Mouse (Mus musculus) thymus, adult 2 months (tissue): ENCODE measurements at regions not wholly inside any gene's neighbourhood (a gene's known extent, or its start where the extent isn't known, plus 50 kb on each side); places are given as distances from the start of the nearest gene placed in this dataset.

Source experiments
- DNase-seq: peaks from one replicate; pipeline ENCODE4 v3.0.0; 2021
- H3K27ac ChIP-seq: fragments of 200-500 bp; 2 replicates; pipeline ENCODE4 v1.5.1; 2012; ENCODE audit warnings: low read length, control low read depth; ENCODE audit not compliant: control insufficient read depth, insufficient read depth
- H3K27me3 ChIP-seq: fragments of 200-500 bp; 2 replicates; pipeline ENCODE4 v1.6.1; 2012; ENCODE audit warnings: mild to moderate bottlenecking, low read length, moderate library complexity, mixed read lengths; ENCODE audit not compliant: control insufficient read depth, insufficient read depth
- H3K36me3 ChIP-seq: fragments of 200-500 bp; 2 replicates; pipeline ENCODE4 v1.6.1; 2012; ENCODE audit warnings: mild to moderate bottlenecking, low read length, moderate library complexity; ENCODE audit not compliant: control insufficient read depth, insufficient read depth
- H3K4me1 ChIP-seq: fragments of 200-500 bp; replicated peaks from 2 replicates; pipeline ENCODE4 v1.6.1; 2012; ENCODE audit warnings: low read length; ENCODE audit not compliant: control insufficient read depth, insufficient read depth
- H3K4me3 ChIP-seq: fragments of 200-500 bp; 2 replicates; pipeline ENCODE4 v1.5.1; 2012; ENCODE audit warnings: mild to moderate bottlenecking, low read length, control low read depth, moderate library complexity; ENCODE audit not compliant: control insufficient read depth, insufficient read depth
- CTCF ChIP-seq: fragments of 200-500 bp; IDR thresholded peaks from 2 replicates; pipeline ENCODE4 v1.5.1; 2012; ENCODE audit warnings: mild to moderate bottlenecking, control low read depth, low read length, moderate library complexity, borderline replicate concordance; ENCODE audit not compliant: control insufficient read depth, poor library complexity, insufficient read depth; ENCODE audit errors: extremely low read depth
- POLR2A ChIP-seq: fragments of 200-500 bp; IDR thresholded peaks from 2 replicates; pipeline ENCODE4 v1.6.1; 2012; ENCODE audit warnings: mild to moderate bottlenecking, low read length, control low read depth, moderate library complexity; ENCODE audit not compliant: control insufficient read depth, poor library complexity, insufficient read depth; ENCODE audit errors: extremely low read depth
- WGBS: fragments of 180-500 bp; shearing (Covaris S2); methylation state at CpG from one replicate; pipeline ENCODE4 v1.1.7; 2018; 5-methylcytosine and 5-hydroxymethylcytosine counted together

DNA sequence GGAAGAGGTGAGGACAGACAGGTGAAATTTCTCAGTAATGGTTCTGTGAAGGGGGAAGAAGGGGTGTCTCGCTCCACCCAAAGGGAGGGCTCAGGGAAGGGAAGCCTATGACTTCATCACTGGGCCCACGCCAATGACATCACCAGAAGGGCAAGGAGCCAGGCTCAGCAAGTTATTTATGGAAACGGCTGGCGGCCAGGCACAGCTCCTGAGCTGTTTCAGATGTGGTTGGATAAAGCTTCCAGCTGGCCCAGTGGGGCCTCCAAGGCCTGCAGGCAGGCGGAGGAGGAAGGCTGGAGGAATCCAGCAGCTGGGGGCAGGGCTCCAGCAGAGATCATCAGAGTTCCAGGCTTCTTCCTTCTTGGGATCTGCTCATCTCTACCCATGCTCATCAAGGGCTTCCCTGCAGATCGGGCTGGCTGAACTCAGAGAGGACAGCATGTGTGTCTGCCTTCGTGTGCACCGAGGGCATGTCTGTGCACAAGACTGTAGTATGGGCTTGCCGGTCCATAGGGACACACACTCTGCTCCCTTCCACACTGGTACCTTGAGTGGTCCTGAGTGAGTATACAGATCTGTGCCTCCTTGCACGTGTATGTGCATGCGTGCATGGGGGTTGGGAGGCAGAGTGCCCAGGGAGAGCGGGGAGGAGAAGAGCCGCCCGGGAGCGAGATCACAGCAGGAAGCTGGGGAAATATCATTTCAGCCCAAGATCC lies 131.6 kb upstream of the Sdk2 start:
- TF ChIP-seq POLR2A (no peak), CTCF (no peak)
- 65% methylated on average over 15 of the region's 15 CpGs for WGBS
- H3K27ac ChIP-seq = no peak overlapping the region
- H3K36me3 ChIP-seq = no peaks in the 10 kb centered on the region
- peaks cover 11% of the 10 kb centered on the region for H3K4me1 ChIP-seq
- no peak overlapping the region for H3K4me3 ChIP-seq
- H3K27me3 ChIP-seq = no peaks in the 10 kb centered on the region
- no peak for DNase-seq

DNA sequence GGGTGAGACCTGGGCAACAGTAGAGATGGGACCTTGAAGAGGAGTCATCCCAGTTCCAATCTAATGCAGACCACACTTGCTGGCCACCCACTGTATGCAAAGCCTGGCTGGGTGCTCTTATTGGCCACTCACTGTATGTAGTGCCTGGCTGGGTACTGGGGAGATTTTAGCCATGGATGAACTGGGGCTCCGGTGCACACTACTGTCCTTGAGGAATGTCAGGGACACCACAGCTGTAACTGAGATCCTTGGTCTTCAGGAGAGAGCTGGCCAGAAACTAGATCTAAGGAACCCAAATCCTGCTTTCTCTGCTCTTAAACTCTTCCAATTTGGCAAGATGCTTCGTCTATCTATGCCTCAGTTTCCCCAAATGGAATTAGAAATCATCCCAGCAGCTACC lies 128.4 kb upstream of the Sdk2 start:
- DNase-seq = no peak
- no peak overlapping the region for H3K4me3 ChIP-seq
- TF ChIP-seq CTCF (no peak), POLR2A (no peak)
- no peaks in the 10 kb centered on the region for H3K27me3 ChIP-seq
- H3K36me3 ChIP-seq = no peaks in the 10 kb centered on the region
- 93% methylated on average over 2 of the region's 2 CpGs for WGBS
- peaks cover 11% of the 10 kb centered on the region for H3K4me1 ChIP-seq
- H3K27ac ChIP-seq = no peak overlapping the region

DNA sequence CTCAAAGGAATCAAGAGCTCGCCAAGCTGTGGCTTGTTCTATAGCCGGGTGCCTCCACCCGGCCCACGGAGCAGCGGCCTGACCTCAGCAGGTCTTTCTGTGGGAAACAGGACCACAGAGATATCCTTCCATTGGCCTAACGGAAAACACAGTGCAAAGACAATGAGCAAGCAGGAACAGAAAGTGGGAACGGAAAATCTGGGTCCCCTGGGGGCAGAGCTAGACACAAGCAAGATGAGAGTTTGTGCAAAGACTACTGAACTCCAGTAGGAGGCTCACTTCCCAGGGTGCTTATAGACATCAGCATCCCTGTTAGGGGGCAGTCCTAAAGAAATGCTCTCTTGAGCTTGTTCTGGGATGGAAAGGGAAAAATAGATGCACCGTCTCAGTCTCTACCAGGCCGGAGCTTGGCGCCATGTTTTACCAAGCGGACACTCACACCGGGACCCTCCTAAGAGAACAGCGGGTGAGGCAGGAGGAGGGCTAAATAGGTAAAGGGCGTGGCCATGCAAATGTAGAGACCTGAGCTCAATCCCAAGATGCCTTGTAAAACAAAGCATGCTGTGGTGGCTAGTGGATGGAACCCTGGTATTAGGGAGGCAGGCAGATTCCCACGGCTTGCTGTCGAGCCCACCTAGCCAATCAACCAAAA lies 127.3 kb upstream of the Sdk2 start:
- Histone ChIP-seq H3K27me3 (no peaks in the 10 kb centered on the region), H3K36me3 (no peaks in the 10 kb centered on the region), H3K4me1 (peaks cover 9% of the 10 kb centered on the region), H3K4me3 (no peak overlapping the region), H3K27ac (no peak overlapping the region)
- 78% methylated on average over 16 of the region's 16 CpGs for WGBS
- DNase-seq = no peak
- TF ChIP-seq CTCF = no peak
- no peak for TF ChIP-seq POLR2A

DNA sequence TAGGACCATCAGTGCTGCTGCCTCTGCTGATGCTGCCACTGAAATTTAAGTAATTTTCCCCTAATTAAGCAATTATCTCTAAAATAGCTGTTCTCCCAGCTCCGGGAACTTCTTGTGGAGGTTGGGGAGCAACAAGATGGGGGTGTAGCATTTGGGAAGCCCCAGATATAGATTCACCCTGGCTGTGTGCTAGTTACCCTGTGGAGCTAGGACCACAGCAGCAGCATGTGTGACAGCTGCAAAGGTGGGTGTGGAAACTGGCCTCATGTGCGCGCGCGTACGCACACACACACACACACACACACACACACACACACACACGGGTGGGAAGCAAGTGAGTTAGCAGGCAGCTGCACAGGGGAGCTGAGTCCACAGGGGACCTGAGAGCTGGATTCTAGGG lies 126.2 kb upstream of the Sdk2 start:
- 95% methylated on average over 7 of the region's 7 CpGs for WGBS
- Histone ChIP-seq H3K27me3 (no peaks in the 10 kb centered on the region), H3K4me3 (no peak overlapping the region), H3K27ac (no peak overlapping the region), H3K36me3 (no peaks in the 10 kb centered on the region), H3K4me1 (no peaks in the 10 kb centered on the region)
- no peak for TF ChIP-seq CTCF
- TF ChIP-seq POLR2A = no peak
- DNase-seq = no peak

DNA sequence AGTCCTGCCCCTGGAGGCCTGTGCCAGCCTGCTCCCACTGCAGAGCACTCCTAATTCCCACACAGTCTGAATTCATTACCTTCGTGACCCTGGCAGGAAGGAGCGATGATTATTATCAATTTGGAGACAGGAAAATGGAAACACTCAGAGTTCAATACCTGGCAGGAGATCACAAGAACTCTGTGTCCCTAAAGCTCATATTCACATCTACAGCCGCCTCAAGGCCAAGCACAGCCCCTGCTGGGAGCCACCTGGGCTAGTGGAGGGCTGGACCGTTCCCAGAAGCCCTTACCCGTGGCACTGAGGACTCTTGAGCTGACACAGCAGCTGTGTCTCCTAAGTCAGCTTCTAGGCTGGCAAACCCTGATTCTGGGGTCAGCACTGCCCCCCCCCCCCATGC lies 124.8 kb upstream of the Sdk2 start:
- Histone ChIP-seq H3K27ac (no peak overlapping the region), H3K4me3 (no peak overlapping the region), H3K36me3 (no peaks in the 10 kb centered on the region), H3K27me3 (no peaks in the 10 kb centered on the region), H3K4me1 (no peaks in the 10 kb centered on the region)
- WGBS = 81% methylated on average over 5 of the region's 5 CpGs
- no peak for DNase-seq
- TF ChIP-seq POLR2A (no peak), CTCF (no peak)

DNA sequence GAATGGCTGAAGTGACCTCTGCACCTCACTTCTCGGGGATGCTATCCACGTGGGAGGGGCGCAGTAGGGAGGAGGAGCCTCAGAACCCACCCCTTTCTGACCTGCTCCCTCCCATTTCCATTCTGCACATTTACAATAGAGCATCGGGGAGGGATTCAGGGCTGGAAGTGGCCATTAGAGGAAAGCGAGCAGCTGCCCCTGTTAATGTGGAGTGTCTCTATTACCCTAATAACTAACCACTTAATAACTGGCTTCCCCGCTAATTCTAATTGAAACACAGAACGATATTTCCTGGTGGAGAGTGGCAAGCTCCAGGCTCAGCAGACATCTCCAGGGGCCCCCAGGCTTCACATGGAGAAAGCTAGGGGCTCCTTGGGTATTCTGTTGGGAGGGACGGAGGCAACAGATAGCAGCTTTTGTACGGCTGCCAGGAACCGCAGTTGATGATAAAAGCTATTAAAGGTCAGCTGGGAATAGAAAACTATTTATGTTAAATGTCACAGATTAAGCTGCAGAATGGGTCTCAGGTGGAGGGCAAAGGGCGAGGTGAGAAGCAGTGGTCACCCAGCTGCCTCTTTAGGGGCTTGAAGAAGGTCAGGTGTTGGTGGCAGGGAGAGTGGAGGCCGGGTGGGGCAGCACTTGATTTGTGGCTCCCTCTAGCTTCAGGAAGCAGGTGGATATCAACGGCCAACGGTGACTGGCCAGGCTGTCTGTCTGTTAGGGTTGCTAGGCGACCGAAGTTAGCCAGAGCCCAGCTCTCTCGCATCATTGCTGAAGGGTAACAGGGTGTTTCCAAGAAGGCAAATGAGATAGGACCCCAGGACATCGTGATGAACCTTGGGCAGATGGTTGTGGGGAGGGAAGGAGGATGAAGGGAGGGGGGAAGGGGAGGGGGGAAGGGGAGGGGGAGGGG lies 118.4 kb upstream of the Sdk2 start:
- H3K27me3 ChIP-seq = no peaks in the 10 kb centered on the region
- no peak overlapping the region for H3K27ac ChIP-seq
- 58% methylated on average over 18 of the region's 18 CpGs for WGBS
- H3K4me1 ChIP-seq = no peaks in the 10 kb centered on the region; the same call in 1 of the 2 replicates
- no peak overlapping the region for H3K4me3 ChIP-seq
- DNase-seq = no peak
- H3K36me3 ChIP-seq = no peaks in the 10 kb centered on the region
- TF ChIP-seq CTCF (no peak), POLR2A (no peak)
